Mouse (Mus musculus) kidney, adult 11 months (tissue): ENCODE results near the gene Csnk1d.

Experiments
- DNase-seq: peaks from one replicate; pipeline ENCODE4 v3.0.0; 2022

Csnk1d gene

GRCm38 (mm10) chr11:120984448-120985330 lies 6.4 kb downstream of the Csnk1d start:
- no peak for DNase-seq

- DNase-seq, result no peak
Observed at GRCm38 (mm10) chr11:120982459-120982858, 8.7 kb downstream of the Csnk1d start.

GRCm38 (mm10) chr11:120981661-120982060 lies 9.5 kb downstream of the Csnk1d start:
- DNase-seq, result no peak

- no peak for DNase-seq
Observed at GRCm38 (mm10) chr11:120980427-120981035, 10.6 kb downstream of the Csnk1d start.

- DNase-seq, result no peak
Observed at GRCm38 (mm10) chr11:120979711-120980426, 11.3 kb downstream of the Csnk1d start.

- no peak for DNase-seq
Observed at GRCm38 (mm10) chr11:120973318-120973717, 17.8 kb downstream of the Csnk1d start.

GRCm38 (mm10) chr11:120971237-120971636 lies 19.9 kb downstream of the Csnk1d start:
- DNase-seq, result no peak

- DNase-seq, result no peak
Observed at GRCm38 (mm10) chr11:120969742-120970141, 21.4 kb downstream of the Csnk1d start.

- DNase-seq, result no peak
Observed at GRCm38 (mm10) chr11:120965587-120965986, 25.5 kb downstream of the Csnk1d start.

GRCm38 (mm10) chr11:120964195-120965157 lies 26.7 kb downstream of the Csnk1d start:
- DNase-seq, result no peak

GRCm38 (mm10) chr11:120962909-120963308 lies 28.2 kb downstream of the Csnk1d start:
- no peak for DNase-seq

- DNase-seq, result no peak
Observed at GRCm38 (mm10) chr11:120962050-120962771, 28.9 kb downstream of the Csnk1d start.

GRCm38 (mm10) chr11:120961594-120961993 lies 29.5 kb downstream of the Csnk1d start:
- no peak for DNase-seq

GRCm38 (mm10) chr11:120960248-120960647 lies 30.9 kb downstream of the Csnk1d start:
- no peak for DNase-seq

- no peak for DNase-seq
Observed at GRCm38 (mm10) chr11:120959564-120959963, 31.6 kb downstream of the Csnk1d start.

- no peak for DNase-seq
Observed at GRCm38 (mm10) chr11:120959066-120959465, 32.1 kb downstream of the Csnk1d start.

GRCm38 (mm10) chr11:120957731-120958257 lies 33.3 kb downstream of the Csnk1d start:
- no peak for DNase-seq

GRCm38 (mm10) chr11:120957052-120957451 lies 34.1 kb downstream of the Csnk1d start:
- no peak for DNase-seq

- DNase-seq, result no peak
Observed at GRCm38 (mm10) chr11:120955701-120956100, 35.4 kb downstream of the Csnk1d start.

- no peak for DNase-seq
Observed at GRCm38 (mm10) chr11:120954936-120955335, 36.2 kb downstream of the Csnk1d start.
